Mouse (Mus musculus): ENCODE measurements around the gene Mrto4. TPM values are rescaled to one million over a fixed set of nuclear protein-coding genes. Genes with fewer than 3 reads are reported as not detected.
"Not testable (repeated sequence)": the region's sequence is repeated elsewhere in the genome, so short reads cannot be mapped to it uniquely, and the experiment has no call there.

The Mrto4 gene
- polyA plus RNA-seq (2015; fragmentation: Nextera tagmentation; extraction: Ambion mirVana) = 34.5 and 36.1 TPM in 2 replicates

DNA sequence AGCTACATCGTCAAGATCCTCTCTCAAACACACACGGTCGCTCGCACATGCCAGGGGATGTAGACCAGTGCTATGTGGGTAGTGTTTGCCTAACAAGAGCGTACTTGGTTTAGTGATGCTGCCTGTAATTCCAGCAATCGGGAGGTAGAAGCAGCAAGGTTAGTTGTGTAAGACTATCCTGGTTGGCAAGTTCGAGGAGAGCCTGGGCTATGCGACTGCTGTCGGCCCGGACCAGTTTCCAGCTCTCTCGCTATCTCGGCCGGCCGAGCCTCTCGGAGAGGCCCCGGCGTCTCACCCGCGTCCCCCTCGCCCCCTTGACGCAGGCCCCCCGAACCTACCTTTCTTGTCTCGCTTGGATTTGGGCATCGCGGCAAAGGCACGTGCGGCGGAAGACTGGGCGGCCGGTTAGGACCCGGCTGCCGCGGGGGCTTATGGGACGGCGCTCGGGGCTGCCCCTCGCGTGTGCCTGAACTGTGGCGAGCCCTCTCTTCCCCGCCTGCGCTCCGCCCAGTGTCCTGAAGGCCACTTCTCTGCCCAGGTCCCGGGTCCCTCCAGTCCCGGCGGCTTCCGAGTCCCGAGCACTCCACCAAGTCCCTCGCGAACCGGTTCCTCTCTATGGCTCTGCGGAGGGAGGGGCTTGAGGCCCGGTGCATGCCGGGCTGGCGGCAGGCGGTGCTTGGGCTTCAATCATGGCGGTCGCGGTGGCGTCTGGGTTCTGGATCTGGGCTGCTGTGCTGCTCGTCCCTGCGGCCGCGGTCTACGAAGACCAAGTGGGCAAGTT, at the start of gene Mrto4, which contains the start of the genes Emc1 and Ubr4:
Gene Mrto4 (minus strand): TSS at position 646 of the 781 bp plus-strand sequence.
Gene Emc1 (plus strand): TSS at position 657 of the 781 bp plus-strand sequence.
Gene Ubr4 (plus strand): TSS at position 679 of the 781 bp plus-strand sequence.
- peak within 1 kb of the TSS; percentile 95 for H3K27ac ChIP-seq (ENCODE audit: low read length)
- peak; percentile 93 for DNase-seq (ENCODE audit: low spot score)

DNA sequence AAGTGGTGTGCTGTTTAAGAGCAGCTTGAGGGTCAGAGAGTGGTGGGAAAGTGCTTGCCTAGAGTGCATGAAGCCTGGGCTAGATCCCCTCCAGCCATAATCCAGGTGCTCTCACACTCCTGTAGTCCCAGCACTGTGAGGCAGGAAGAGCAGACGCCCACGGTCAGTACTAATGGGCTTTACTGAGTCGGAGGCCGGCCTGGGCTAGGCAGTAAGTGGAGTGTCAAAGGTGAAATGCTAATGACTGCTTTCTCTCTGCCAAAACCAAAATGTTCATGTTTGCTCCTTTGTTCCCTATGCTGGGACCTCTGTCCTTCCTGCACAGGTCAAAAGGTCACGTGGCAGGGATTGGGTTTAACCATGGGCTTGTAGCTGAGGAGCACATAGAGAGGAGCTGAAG, 48.1 kb upstream of the Mrto4 start:
- Histone ChIP-seq H3K4me2 (replicated peaks; ENCODE audit: low read depth, low read length) (no peak overlapping the region), H3K4me3 (ENCODE audit: low read depth, low read length) (no peak overlapping the region), H3K9me3 (ENCODE audit: low read length) (no peaks in the 10 kb centered on the region), H3K27me3 (replicated peaks; ENCODE audit: insufficient read depth, low read length) (no peaks in the 10 kb centered on the region), H3K9ac (replicated peaks; ENCODE audit: low read depth) (no peak overlapping the region), H3K27ac (ENCODE audit: low read length) (no peak overlapping the region), H3K36me3 (ENCODE audit: insufficient read depth, low read length) (peaks cover 70% of the 10 kb centered on the region), H3K4me1 (ENCODE audit: insufficient read depth, low read depth, low read length) (no peaks in the 10 kb centered on the region)
- DNase-seq (ENCODE audit: low spot score) (no peak), ATAC-seq (no peak)
- no peak for TF ChIP-seq CTCF (IDR thresholded peaks at IDR 0.05)
- TF ChIP-seq EP300 (IDR thresholded peaks at IDR 0.05) = no peak
- WGBS = 85% methylated on average over 5 of the region's 5 CpGs

More for the DNA sequence above, at the start of gene Mrto4, which contains the start of the genes Emc1 and Ubr4:
- Histone ChIP-seq H3K9me3 (ENCODE audit: low read length) (no peaks in the 10 kb centered on the region), H3K9ac (replicated peaks; ENCODE audit: low read depth) (peak within 1 kb of the TSS; percentile 85), H3K4me3 (ENCODE audit: low read depth, low read length) (peak within 1 kb of the TSS; percentile 70), H3K4me1 (ENCODE audit: insufficient read depth, low read depth, low read length) (peaks cover 13% of the 10 kb centered on the region), H3K36me3 (ENCODE audit: insufficient read depth, low read length) (no peaks in the 10 kb centered on the region), H3K27me3 (replicated peaks; ENCODE audit: insufficient read depth, low read length) (no peaks in the 10 kb centered on the region), H3K4me2 (replicated peaks; ENCODE audit: low read depth, low read length) (peak within 1 kb of the TSS; percentile 84)
- 1% methylated on average over 56 of the region's 64 CpGs for WGBS
- TF ChIP-seq EP300 (IDR thresholded peaks at IDR 0.05) = no peak
- no peak for TF ChIP-seq CTCF (IDR thresholded peaks at IDR 0.05)
- ATAC-seq = peak; percentile 96

GRCm38 (mm10) chr4:139395431-139395830, 43.1 kb upstream of the Mrto4 start:
- DNase-seq (ENCODE audit: low spot score) (peak; percentile 23), ATAC-seq (peak; percentile 77)
- H3K4me2 ChIP-seq (replicated peaks; ENCODE audit: low read depth, low read length) = no peak overlapping the region
- no peaks in the 10 kb centered on the region for H3K27me3 ChIP-seq (replicated peaks; ENCODE audit: insufficient read depth, low read length)
- no peak overlapping the region for H3K4me3 ChIP-seq (ENCODE audit: low read depth, low read length)
- TF ChIP-seq EP300 (IDR thresholded peaks at IDR 0.05) = no peak
- TF ChIP-seq CTCF (IDR thresholded peaks at IDR 0.05) = no peak
- H3K36me3 ChIP-seq (ENCODE audit: insufficient read depth, low read length) = peaks cover 55% of the 10 kb centered on the region
- 33% methylated on average over 2 of the region's 2 CpGs for WGBS
- H3K4me1 ChIP-seq (ENCODE audit: insufficient read depth, low read depth, low read length) = no peaks in the 10 kb centered on the region
- no peaks in the 10 kb centered on the region for H3K9me3 ChIP-seq (ENCODE audit: low read length)
- H3K9ac ChIP-seq (replicated peaks; ENCODE audit: low read depth) = no peak overlapping the region
- no peak overlapping the region for H3K27ac ChIP-seq (ENCODE audit: low read length)

GRCm38 (mm10) chr4:139389557-139389956, 37.2 kb upstream of the Mrto4 start:
- no peaks in the 10 kb centered on the region for H3K27me3 ChIP-seq (replicated peaks; ENCODE audit: insufficient read depth, low read length)
- DNase-seq (ENCODE audit: low spot score) (no peak), ATAC-seq (no peak)
- H3K9me3 ChIP-seq (ENCODE audit: low read length) = no peaks in the 10 kb centered on the region
- H3K36me3 ChIP-seq (ENCODE audit: insufficient read depth, low read length) = peaks cover 27% of the 10 kb centered on the region; the same call in 1 of the 2 replicates
- H3K27ac ChIP-seq (ENCODE audit: low read length) = no peak overlapping the region
- H3K4me3 ChIP-seq (ENCODE audit: low read depth, low read length) = no peak overlapping the region
- H3K4me2 ChIP-seq (replicated peaks; ENCODE audit: low read depth, low read length) = no peak overlapping the region
- peaks cover 9% of the 10 kb centered on the region; the same call in 1 of the 2 replicates for H3K4me1 ChIP-seq (ENCODE audit: insufficient read depth, low read depth, low read length)
- TF ChIP-seq EP300 (IDR thresholded peaks at IDR 0.05) = no peak
- TF ChIP-seq CTCF (IDR thresholded peaks at IDR 0.05) = no peak
- no peak overlapping the region for H3K9ac ChIP-seq (replicated peaks; ENCODE audit: low read depth)
- WGBS = 71% methylated on average over 4 of the region's 4 CpGs

DNA sequence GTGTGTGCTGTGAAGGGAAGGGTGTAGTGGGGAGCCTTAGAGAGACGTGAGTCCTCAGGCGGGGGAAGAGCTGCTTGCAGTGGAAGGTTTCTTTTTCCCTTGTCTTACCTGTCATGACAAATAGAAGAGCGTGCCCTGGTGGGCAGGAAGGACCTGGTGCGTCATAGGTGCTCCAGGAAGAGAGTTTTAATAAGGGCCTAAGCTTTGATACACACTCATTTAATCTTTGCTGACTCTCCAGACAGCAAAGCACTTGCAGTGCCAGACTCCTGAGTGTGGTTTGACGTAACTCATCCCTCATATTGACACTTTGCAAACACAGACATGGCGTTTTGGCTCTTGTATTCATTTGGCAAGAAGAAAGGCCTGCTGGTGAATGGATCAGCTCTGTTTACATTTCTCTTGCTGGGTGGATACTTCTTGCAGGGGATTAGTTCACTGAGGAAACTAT, 34.5 kb upstream of the Mrto4 start:
- Histone ChIP-seq H3K9me3 (ENCODE audit: low read length) (no peaks in the 10 kb centered on the region), H3K27ac (ENCODE audit: low read length) (peak overlapping the region; percentile 88), H3K4me3 (ENCODE audit: low read depth, low read length) (no peak overlapping the region), H3K36me3 (ENCODE audit: insufficient read depth, low read length) (peaks cover 7% of the 10 kb centered on the region; the same call in 1 of the 2 replicates), H3K27me3 (replicated peaks; ENCODE audit: insufficient read depth, low read length) (no peaks in the 10 kb centered on the region), H3K4me1 (ENCODE audit: insufficient read depth, low read depth, low read length) (peaks cover 9% of the 10 kb centered on the region; the same call in 1 of the 2 replicates), H3K9ac (replicated peaks; ENCODE audit: low read depth) (0 out of 2 replicates have a peak overlapping the region, but pooled peaks have one; percentile 1), H3K4me2 (replicated peaks; ENCODE audit: low read depth, low read length) (peak overlapping the region; percentile 35; the same call in 1 of the 2 replicates)
- DNase-seq (ENCODE audit: low spot score) = peak; percentile 98
- peak; percentile 96 for ATAC-seq
- 6% methylated on average over 6 of the region's 6 CpGs for WGBS
- TF ChIP-seq EP300 (IDR thresholded peaks at IDR 0.05) (peak; percentile 97), CTCF (IDR thresholded peaks at IDR 0.05) (peak; percentile 47)

- ATAC-seq; H3K4me2 ChIP-seq (replicated peaks; ENCODE audit: low read depth, low read length); H3K4me3 ChIP-seq (ENCODE audit: low read depth, low read length); H3K27me3 ChIP-seq (replicated peaks; ENCODE audit: insufficient read depth, low read length); H3K9ac ChIP-seq (replicated peaks; ENCODE audit: low read depth); H3K9me3 ChIP-seq (ENCODE audit: low read length); DNase-seq (ENCODE audit: low spot score); H3K36me3 ChIP-seq (ENCODE audit: insufficient read depth, low read length): not testable (repeated sequence)
- Histone ChIP-seq H3K27ac (ENCODE audit: low read length) (peak overlapping the region; percentile 86; the same call in 1 of the 2 replicates), H3K4me1 (ENCODE audit: insufficient read depth, low read depth, low read length) (peaks cover 15% of the 10 kb centered on the region; the same call in 1 of the 2 replicates)
- 85% methylated on average over 5 of the region's 5 CpGs for WGBS
Measured at GRCm38 (mm10) chr4:139385841-139386240, 33.5 kb upstream of the Mrto4 start.
